Mouse (Mus musculus): ENCODE measurements around the gene Tmem102. TPM values are rescaled to one million over a fixed set of nuclear protein-coding genes. Genes with fewer than 3 reads are reported as not detected.

Tmem102 gene
- polyA plus RNA-seq, 1 experiment from 2014 or later, result 7.7 TPM

GRCm38 (mm10) chr11:69758478-69758970, 46.9 kb downstream of the Tmem102 start, which contains the start of gene Polr2a:
Gene Polr2a (minus strand): TSS chr11:69758637.
- Histone ChIP-seq H3K4me1 (ENCODE audit: control insufficient read depth, insufficient read depth, low read length) (peaks cover 32% of the 10 kb centered on the region), H3K27me3 (ENCODE audit: control insufficient read depth, insufficient read depth, low read length) (no peaks in the 10 kb centered on the region), H3K9ac (ENCODE audit: low read depth, low read length) (peak within 1 kb of the TSS; percentile 83), H3K4me2 (replicated peaks; ENCODE audit: low read depth, low read length) (peak within 1 kb of the TSS; percentile 83), H3K36me3 (ENCODE audit: control insufficient read depth, insufficient read depth, low read length) (no peaks in the 10 kb centered on the region; the same call in 1 of the 2 replicates), H3K9me3 (ENCODE audit: control insufficient read depth, low read length) (no peaks in the 10 kb centered on the region), H3K4me3 (ENCODE audit: low read length) (peak within 1 kb of the TSS; percentile 67), H3K27ac (ENCODE audit: low read depth, low read length) (peak within 1 kb of the TSS; percentile 98)
- ATAC-seq (ENCODE audit: low FRiP score, low TSS enrichment), result peak; percentile 95
- 0% methylated on average over 34 of the region's 36 CpGs for WGBS

DNA sequence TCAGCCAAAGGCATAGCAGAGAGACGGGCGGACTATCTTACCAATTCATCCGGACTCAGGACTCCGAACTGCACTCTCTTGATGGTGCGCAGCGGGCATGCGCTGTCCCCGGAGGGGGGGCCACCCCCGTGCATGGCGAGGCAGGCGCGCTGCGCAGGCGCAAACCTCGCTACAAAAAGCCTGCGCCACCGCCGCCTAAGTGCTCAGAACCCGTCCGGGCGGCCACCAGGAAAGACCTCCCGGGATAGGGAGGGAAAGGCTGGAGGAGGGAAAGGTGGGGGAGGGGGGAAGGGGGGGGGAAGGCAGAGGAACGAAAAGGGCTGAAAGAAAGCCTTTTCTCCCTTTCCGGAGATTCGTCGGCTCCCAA, 47.4 kb downstream of the Tmem102 start:
- ATAC-seq (ENCODE audit: low FRiP score, low TSS enrichment), result peak; percentile 90
- H3K27ac ChIP-seq (ENCODE audit: low read depth, low read length), result peak overlapping the region; percentile 98
- H3K27me3 ChIP-seq (ENCODE audit: control insufficient read depth, insufficient read depth, low read length), result no peaks in the 10 kb centered on the region
- no peaks in the 10 kb centered on the region; the same call in 1 of the 2 replicates for H3K36me3 ChIP-seq (ENCODE audit: control insufficient read depth, insufficient read depth, low read length)
- H3K4me3 ChIP-seq (ENCODE audit: low read length), result peak overlapping the region; percentile 67
- peak overlapping the region; percentile 83 for H3K4me2 ChIP-seq (replicated peaks; ENCODE audit: low read depth, low read length)
- no peaks in the 10 kb centered on the region for H3K9me3 ChIP-seq (ENCODE audit: control insufficient read depth, low read length)
- H3K9ac ChIP-seq (ENCODE audit: low read depth, low read length), result peak overlapping the region; percentile 83
- WGBS, result 1% methylated on average over 24 of the region's 26 CpGs
- H3K4me1 ChIP-seq (ENCODE audit: control insufficient read depth, insufficient read depth, low read length), result peaks cover 34% of the 10 kb centered on the region

DNA sequence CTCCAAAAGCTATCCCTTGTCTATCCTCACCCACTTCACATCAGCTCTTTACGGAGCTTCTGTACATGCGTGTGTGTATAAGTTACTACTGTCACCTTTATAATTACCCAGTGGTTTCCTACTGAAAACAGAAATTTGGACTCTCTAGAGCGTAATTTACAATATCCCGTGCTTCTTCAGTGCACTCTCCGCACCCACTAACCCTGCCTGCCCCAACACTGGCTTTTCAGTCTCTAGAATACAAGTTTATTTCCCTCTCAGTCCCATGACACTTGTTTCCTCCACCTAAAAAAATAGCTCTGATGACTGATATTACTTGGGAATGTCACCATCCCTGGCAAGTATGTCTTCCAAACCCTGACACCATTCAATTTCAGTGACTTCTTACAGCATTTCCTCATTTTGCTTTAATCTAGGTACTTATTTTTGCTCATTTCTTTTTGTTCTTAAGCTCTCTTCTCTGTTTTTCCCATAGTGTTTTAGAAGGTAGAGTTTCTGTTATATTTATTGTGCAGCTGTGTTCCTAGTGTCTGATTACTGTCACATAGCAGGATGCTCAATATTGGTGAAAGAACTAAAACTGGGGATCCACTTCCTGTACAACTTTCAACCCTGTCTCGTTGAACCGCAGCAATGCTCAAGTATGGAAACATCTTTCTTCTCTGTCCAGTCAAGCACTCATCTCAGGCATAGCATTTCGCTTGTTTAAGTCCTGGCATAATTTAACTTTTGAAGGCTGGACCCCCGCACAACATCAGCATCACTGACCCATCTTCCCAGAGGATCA, 47.9 kb downstream of the Tmem102 start:
- Histone ChIP-seq H3K27me3 (ENCODE audit: control insufficient read depth, insufficient read depth, low read length) (no peaks in the 10 kb centered on the region), H3K9me3 (ENCODE audit: control insufficient read depth, low read length) (no peaks in the 10 kb centered on the region), H3K36me3 (ENCODE audit: control insufficient read depth, insufficient read depth, low read length) (no peaks in the 10 kb centered on the region; the same call in 1 of the 2 replicates), H3K9ac (ENCODE audit: low read depth, low read length) (peak overlapping the region; percentile 83; the same call in 1 of the 2 replicates), H3K4me2 (replicated peaks; ENCODE audit: low read depth, low read length) (peak overlapping the region; percentile 83), H3K4me1 (ENCODE audit: control insufficient read depth, insufficient read depth, low read length) (peaks cover 36% of the 10 kb centered on the region), H3K27ac (ENCODE audit: low read depth, low read length) (peak overlapping the region; percentile 98), H3K4me3 (ENCODE audit: low read length) (peak overlapping the region; percentile 67)
- ATAC-seq (ENCODE audit: low FRiP score, low TSS enrichment), result no peak
- WGBS, result 37% methylated on average over 9 of the region's 9 CpGs

DNA sequence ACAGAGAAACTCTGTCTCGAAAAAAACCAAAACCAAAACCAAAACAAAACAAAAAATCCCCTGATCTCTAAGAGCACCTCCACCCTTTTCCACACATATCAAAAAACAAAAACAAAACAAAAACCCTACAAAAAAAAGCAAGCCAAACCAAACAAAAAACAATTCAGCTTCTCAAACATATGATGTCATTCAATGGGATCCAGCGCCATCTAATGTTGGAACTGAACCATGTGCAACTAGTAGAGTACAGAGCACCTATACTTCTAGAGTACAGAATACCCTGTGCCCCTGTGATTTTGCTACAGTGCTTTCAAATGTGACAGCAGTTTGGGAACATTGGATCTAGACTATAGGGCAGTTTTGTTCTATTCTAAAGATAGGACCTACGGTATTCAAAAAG, 50.7 kb downstream of the Tmem102 start:
- Histone ChIP-seq H3K4me2 (replicated peaks; ENCODE audit: low read depth, low read length) (peak overlapping the region; percentile 34; the same call in 1 of the 2 replicates), H3K4me1 (ENCODE audit: control insufficient read depth, insufficient read depth, low read length) (peaks cover 28% of the 10 kb centered on the region), H3K9ac (ENCODE audit: low read depth, low read length) (no peak overlapping the region), H3K36me3 (ENCODE audit: control insufficient read depth, insufficient read depth, low read length) (no peaks in the 10 kb centered on the region; the same call in 1 of the 2 replicates), H3K27ac (ENCODE audit: low read depth, low read length) (no peak overlapping the region), H3K27me3 (ENCODE audit: control insufficient read depth, insufficient read depth, low read length) (no peaks in the 10 kb centered on the region), H3K9me3 (ENCODE audit: control insufficient read depth, low read length) (no peaks in the 10 kb centered on the region), H3K4me3 (ENCODE audit: low read length) (no peak overlapping the region)
- ATAC-seq (ENCODE audit: low FRiP score, low TSS enrichment), result no peak
- WGBS, result 53% methylated on average over 3 of the region's 3 CpGs

DNA sequence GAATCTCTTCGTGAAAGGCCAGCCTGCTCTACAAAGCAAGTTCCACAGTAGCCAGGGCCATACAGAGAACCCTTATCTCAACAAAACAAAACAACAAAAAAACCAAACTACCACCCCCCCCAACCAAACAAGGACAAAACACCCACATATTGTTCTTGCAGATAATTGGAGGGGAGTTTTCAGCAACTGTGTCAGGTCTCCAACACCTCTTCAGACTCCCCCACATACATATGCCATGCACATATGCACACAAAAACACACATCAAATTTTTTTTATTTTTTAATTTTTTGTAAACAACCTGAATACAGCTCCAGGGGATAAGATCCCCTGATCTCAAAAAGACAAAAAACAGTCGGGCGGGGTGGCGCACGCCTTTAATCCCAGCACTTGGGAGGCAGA, 51.2 kb downstream of the Tmem102 start:
- Histone ChIP-seq H3K4me3 (ENCODE audit: low read length) (no peak overlapping the region), H3K36me3 (ENCODE audit: control insufficient read depth, insufficient read depth, low read length) (peaks cover 5% of the 10 kb centered on the region; the same call in 1 of the 2 replicates), H3K9ac (ENCODE audit: low read depth, low read length) (no peak overlapping the region), H3K4me1 (ENCODE audit: control insufficient read depth, insufficient read depth, low read length) (peaks cover 27% of the 10 kb centered on the region), H3K27ac (ENCODE audit: low read depth, low read length) (no peak overlapping the region), H3K27me3 (ENCODE audit: control insufficient read depth, insufficient read depth, low read length) (no peaks in the 10 kb centered on the region), H3K4me2 (replicated peaks; ENCODE audit: low read depth, low read length) (no peak overlapping the region), H3K9me3 (ENCODE audit: control insufficient read depth, low read length) (no peaks in the 10 kb centered on the region)
- WGBS, result 89% methylated on average over 5 of the region's 5 CpGs
- no peak for ATAC-seq (ENCODE audit: low FRiP score, low TSS enrichment)

Other genes starting within 250 kb of the Tmem102 start
- gene Efnb3, start 245.4 kb downstream of the Tmem102 start, polyA plus RNA-seq (2014; fragmentation: Nextera tagmentation; extraction: Ambion mirVana), result 3.9 and 9.0 TPM in 2 replicates
- gene Wrap53, start 225.4 kb downstream of the Tmem102 start, polyA plus RNA-seq (2014; fragmentation: Nextera tagmentation; extraction: Ambion mirVana), result 26.9 and 31.9 TPM in 2 replicates
- gene Trp53, start 225.3 kb downstream of the Tmem102 start, polyA plus RNA-seq (2014; fragmentation: Nextera tagmentation; extraction: Ambion mirVana), result 214 and 219 TPM in 2 replicates
- gene Atp1b2, start 199.7 kb downstream of the Tmem102 start, polyA plus RNA-seq (2014; fragmentation: Nextera tagmentation; extraction: Ambion mirVana), result 7.6 and 11.4 TPM in 2 replicates
- not detected in 2 replicates for gene Shbg, start 187.7 kb downstream of the Tmem102 start, polyA plus RNA-seq (2014; fragmentation: Nextera tagmentation; extraction: Ambion mirVana)
- 16.9 and 22.6 TPM in 2 replicates for gene Sat2, start 183.6 kb downstream of the Tmem102 start, polyA plus RNA-seq (2014; fragmentation: Nextera tagmentation; extraction: Ambion mirVana)
- gene Fxr2, start 172.6 kb downstream of the Tmem102 start, polyA plus RNA-seq (2014; fragmentation: Nextera tagmentation; extraction: Ambion mirVana), result 30.7 and 33.3 TPM in 2 replicates
- 0.51 TPM in 1 of 2 replicates, not detected in the other for gene Sox15, start 150.3 kb downstream of the Tmem102 start, polyA plus RNA-seq (2014; fragmentation: Nextera tagmentation; extraction: Ambion mirVana)
- gene Mpdu1, start 143.0 kb downstream of the Tmem102 start, polyA plus RNA-seq (2014; fragmentation: Nextera tagmentation; extraction: Ambion mirVana), result 42.3 and 71.8 TPM in 2 replicates
- 8.5 and 10.5 TPM in 2 replicates for gene Cd68, start 139.5 kb downstream of the Tmem102 start, polyA plus RNA-seq (2014; fragmentation: Nextera tagmentation; extraction: Ambion mirVana)
- gene Eif4a1, start 133.2 kb downstream of the Tmem102 start, polyA plus RNA-seq (2014; fragmentation: Nextera tagmentation; extraction: Ambion mirVana), result 729 and 1,177 TPM in 2 replicates
- gene Senp3, start 123.5 kb downstream of the Tmem102 start, polyA plus RNA-seq (2014; fragmentation: Nextera tagmentation; extraction: Ambion mirVana), result 95.2 and 102 TPM in 2 replicates
- 0.34 and 0.60 TPM in 2 replicates for gene Tnfsf13, start 119.8 kb downstream of the Tmem102 start, polyA plus RNA-seq (2014; fragmentation: Nextera tagmentation; extraction: Ambion mirVana)
- gene Tnfsf12, start 109.8 kb downstream of the Tmem102 start, polyA plus RNA-seq (2014; fragmentation: Nextera tagmentation; extraction: Ambion mirVana), result 6.9 and 8.6 TPM in 2 replicates
- 4.6 and 4.9 TPM in 2 replicates for gene Tnfsfm13, start 109.5 kb downstream of the Tmem102 start, polyA plus RNA-seq (2014; fragmentation: Nextera tagmentation; extraction: Ambion mirVana)
- 30.2 and 58.4 TPM in 2 replicates for gene Polr2a, start 47.0 kb downstream of the Tmem102 start, polyA plus RNA-seq (2014; fragmentation: Nextera tagmentation; extraction: Ambion mirVana)
- 0.23 and 0.36 TPM in 2 replicates for gene Slc35g3, start 43.7 kb downstream of the Tmem102 start, polyA plus RNA-seq (2014; fragmentation: Nextera tagmentation; extraction: Ambion mirVana)
- 2.0 and 2.2 TPM in 2 replicates for gene Zbtb4, start 39.7 kb downstream of the Tmem102 start, polyA plus RNA-seq (2014; fragmentation: Nextera tagmentation; extraction: Ambion mirVana)
- 4.6 and 6.5 TPM in 2 replicates for gene Chrnb1, start 9.7 kb downstream of the Tmem102 start, polyA plus RNA-seq (2014; fragmentation: Nextera tagmentation; extraction: Ambion mirVana)
- gene Fgf11, start 3.8 kb downstream of the Tmem102 start, polyA plus RNA-seq (2014; fragmentation: Nextera tagmentation; extraction: Ambion mirVana), result 1.7 and 1.9 TPM in 2 replicates
- gene Gm39566, start 9.7 kb upstream of the Tmem102 start, polyA plus RNA-seq (2014; fragmentation: Nextera tagmentation; extraction: Ambion mirVana), result not detected in 2 replicates
- gene Spem2, start 12.8 kb upstream of the Tmem102 start, polyA plus RNA-seq (2014; fragmentation: Nextera tagmentation; extraction: Ambion mirVana), result not detected in 2 replicates
- 0.27 TPM in 1 of 2 replicates, not detected in the other for gene Spem1, start 16.6 kb upstream of the Tmem102 start, polyA plus RNA-seq (2014; fragmentation: Nextera tagmentation; extraction: Ambion mirVana)
- gene Nlgn2, start 32.2 kb upstream of the Tmem102 start, polyA plus RNA-seq (2014; fragmentation: Nextera tagmentation; extraction: Ambion mirVana), result 7.8 and 8.5 TPM in 2 replicates
- 354 and 512 TPM in 2 replicates for gene Tmem256, start 32.9 kb upstream of the Tmem102 start, polyA plus RNA-seq (2014; fragmentation: Nextera tagmentation; extraction: Ambion mirVana)
- gene Plscr3, start 40.8 kb upstream of the Tmem102 start, polyA plus RNA-seq (2014; fragmentation: Nextera tagmentation; extraction: Ambion mirVana), result 84.3 and 105 TPM in 2 replicates
- gene Tnk1, start 53.1 kb upstream of the Tmem102 start, polyA plus RNA-seq (2014; fragmentation: Nextera tagmentation; extraction: Ambion mirVana), result 2.3 and 4.9 TPM in 2 replicates
- not detected in 2 replicates for gene Tmem95, start 72.4 kb upstream of the Tmem102 start, polyA plus RNA-seq (2014; fragmentation: Nextera tagmentation; extraction: Ambion mirVana)
- gene Kctd11, start 75.8 kb upstream of the Tmem102 start, polyA plus RNA-seq (2014; fragmentation: Nextera tagmentation; extraction: Ambion mirVana), result 3.8 and 6.4 TPM in 2 replicates
- 0.20 and 0.28 TPM in 2 replicates for gene Acap1, start 89.9 kb upstream of the Tmem102 start, polyA plus RNA-seq (2014; fragmentation: Nextera tagmentation; extraction: Ambion mirVana)
- 12.4 and 15.1 TPM in 2 replicates for gene 2810408A11Rik, start 95.4 kb upstream of the Tmem102 start, polyA plus RNA-seq (2014; fragmentation: Nextera tagmentation; extraction: Ambion mirVana)
- gene Neurl4, start 95.4 kb upstream of the Tmem102 start, polyA plus RNA-seq (2014; fragmentation: Nextera tagmentation; extraction: Ambion mirVana), result 13.0 and 16.3 TPM in 2 replicates
- 73.4 and 82.0 TPM in 2 replicates for gene Gps2, start 108.3 kb upstream of the Tmem102 start, polyA plus RNA-seq (2014; fragmentation: Nextera tagmentation; extraction: Ambion mirVana)
- 2,108 and 2,169 TPM in 2 replicates for gene Eif5a, start 116.3 kb upstream of the Tmem102 start, polyA plus RNA-seq (2014; fragmentation: Nextera tagmentation; extraction: Ambion mirVana)
- 10.1 and 10.7 TPM in 2 replicates for gene Ybx2, start 130.2 kb upstream of the Tmem102 start, polyA plus RNA-seq (2014; fragmentation: Nextera tagmentation; extraction: Ambion mirVana)
- gene Slc2a4, start 142.6 kb upstream of the Tmem102 start, polyA plus RNA-seq (2014; fragmentation: Nextera tagmentation; extraction: Ambion mirVana), result 11.7 and 14.1 TPM in 2 replicates
- gene Cldn7, start 159.2 kb upstream of the Tmem102 start, polyA plus RNA-seq (2014; fragmentation: Nextera tagmentation; extraction: Ambion mirVana), result 117 and 132 TPM in 2 replicates
- 34.5 and 50.1 TPM in 2 replicates for gene Ctdnep1, start 175.5 kb upstream of the Tmem102 start, polyA plus RNA-seq (2014; fragmentation: Nextera tagmentation; extraction: Ambion mirVana)
- gene Elp5, start 176.9 kb upstream of the Tmem102 start, polyA plus RNA-seq (2014; fragmentation: Nextera tagmentation; extraction: Ambion mirVana), result 117 and 141 TPM in 2 replicates
- gene Gabarap, start 185.5 kb upstream of the Tmem102 start, polyA plus RNA-seq (2014; fragmentation: Nextera tagmentation; extraction: Ambion mirVana), result 426 and 499 TPM in 2 replicates
- gene Phf23, start 190.2 kb upstream of the Tmem102 start, polyA plus RNA-seq (2014; fragmentation: Nextera tagmentation; extraction: Ambion mirVana), result 48.5 and 63.1 TPM in 2 replicates
- gene Dvl2, start 195.0 kb upstream of the Tmem102 start, polyA plus RNA-seq (2014; fragmentation: Nextera tagmentation; extraction: Ambion mirVana), result 28.2 and 34.9 TPM in 2 replicates
- 41.1 and 58.4 TPM in 2 replicates for gene Acadvl, start 209.8 kb upstream of the Tmem102 start, polyA plus RNA-seq (2014; fragmentation: Nextera tagmentation; extraction: Ambion mirVana)
- gene Dlg4, start 211.3 kb upstream of the Tmem102 start, polyA plus RNA-seq (2014; fragmentation: Nextera tagmentation; extraction: Ambion mirVana), result 13.2 and 16.4 TPM in 2 replicates
- 2.0 and 2.4 TPM in 2 replicates for gene Asgr1, start 248.5 kb upstream of the Tmem102 start, polyA plus RNA-seq (2014; fragmentation: Nextera tagmentation; extraction: Ambion mirVana)

Measured in kidney, embryonic 14.5 days (tissue).